Mouse (Mus musculus) CH12.LX (cell line): ENCODE data around the gene Adam1b. TPM values are rescaled to one million over a fixed set of nuclear protein-coding genes. Genes with fewer than 3 reads are reported as not detected.

Experiments used
- DNase-seq: peaks from one replicate; pipeline ENCODE4 v3.0.0-alpha.2; 2013; ENCODE audit errors: extremely low read depth
- H3K27ac ChIP-seq: 2 replicates; pipeline ENCODE4 v1.5.1; 2012; ENCODE audit warnings: low read depth, mild to moderate bottlenecking, control low read depth, moderate library complexity; ENCODE audit not compliant: insufficient read depth
- H3K27me3 ChIP-seq: replicated peaks from 2 replicates; pipeline ENCODE3; 2012; ENCODE audit warnings: inconsistent platforms
- H3K36me3 ChIP-seq, 2 experiments: replicated peaks in 1 of 2; 2 replicates each; pipeline versions ENCODE3 to v1.6.1; 2012; ENCODE audit warnings: inconsistent platforms in 1 of 2, low read length in 1 of 2, mild to moderate bottlenecking in 1 of 2, mixed read lengths in 1 of 2, moderate library complexity in 1 of 2; ENCODE audit not compliant: control insufficient read depth in 1 of 2, insufficient read depth in 1 of 2
- H3K4me1 ChIP-seq, 2 experiments: 2 replicates each; pipeline ENCODE4 v1.6.1; 2012; ENCODE audit warnings: inconsistent platforms in 1 of 2, moderate library complexity in 1 of 2; ENCODE audit not compliant: insufficient read depth in 2 of 2, control insufficient read depth in 1 of 2
- H3K4me2 ChIP-seq: 2 replicates; pipeline ENCODE4 v1.6.1; 2012; ENCODE audit warnings: low read depth, mild to moderate bottlenecking, control low read depth; ENCODE audit not compliant: poor library complexity, insufficient read depth, severe bottlenecking
- H3K4me3 ChIP-seq, 3 experiments: fragments of 150-350 bp in 1 of 3; sonication (generic) in 1 of 3; replicated peaks in 1 of 3; 2 replicates each; pipeline versions ENCODE3 to v1.5.1; 2011 to 2012; ENCODE audit warnings: low read depth in 2 of 3, low read length in 2 of 3, mild to moderate bottlenecking in 2 of 3, moderate library complexity in 2 of 3, control low read depth in 1 of 3, improper control_type of control experiment in 1 of 3, inconsistent platforms in 1 of 3, mixed read lengths in 1 of 3; ENCODE audit not compliant: poor library complexity in 1 of 3
- H3K79me2 ChIP-seq: replicated peaks from 2 replicates; pipeline ENCODE4 v1.6.1; 2012; ENCODE audit warnings: mild to moderate bottlenecking, moderate library complexity; ENCODE audit not compliant: control insufficient read depth, poor library complexity, insufficient read depth, severe bottlenecking; ENCODE audit errors: extremely low read depth
- H3K9ac ChIP-seq: 2 replicates; pipeline ENCODE4 v1.6.1; 2012; ENCODE audit warnings: low read depth, mild to moderate bottlenecking, control low read depth, moderate library complexity; ENCODE audit not compliant: insufficient read depth
- H3K9me3 ChIP-seq: replicated peaks from 2 replicates; pipeline ENCODE3; 2012; ENCODE audit warnings: low read length, inconsistent platforms, mixed read lengths
- BHLHE40 ChIP-seq: IDR thresholded peaks from 2 replicates; pipeline ENCODE4 v1.6.1; 2011; ENCODE audit warnings: mild to moderate bottlenecking, low read depth, low read length, improper control_type of control experiment
- CHD2 ChIP-seq: IDR thresholded peaks from 2 replicates; pipeline ENCODE4 v1.6.1; 2011; ENCODE audit warnings: low read length, improper control_type of control experiment
- ELF1 ChIP-seq: IDR thresholded peaks from 2 replicates; pipeline ENCODE4 v1.6.1; 2014; ENCODE audit warnings: low read depth, mild to moderate bottlenecking, inconsistent platforms, low read length, improper control_type of control experiment
- ETS1 ChIP-seq: conservative IDR thresholded peaks from 2 replicates; pipeline ENCODE4 v1.6.1; 2012; ENCODE audit warnings: low read depth, mild to moderate bottlenecking, inconsistent platforms, low read length, improper control_type of control experiment, moderate library complexity
- HCFC1 ChIP-seq: IDR thresholded peaks from 2 replicates; pipeline ENCODE4 v1.6.1; 2012; ENCODE audit warnings: low read depth, mild to moderate bottlenecking, inconsistent platforms, low read length, improper control_type of control experiment
- JUN ChIP-seq: IDR thresholded peaks from 2 replicates; pipeline ENCODE4 v1.6.1; 2011; ENCODE audit warnings: low read depth, mild to moderate bottlenecking, low read length, improper control_type of control experiment, moderate library complexity; ENCODE audit not compliant: insufficient read depth
- KAT2A ChIP-seq: IDR thresholded peaks from 2 replicates; pipeline ENCODE4 v1.6.1; 2012; ENCODE audit warnings: low read length, improper control_type of control experiment, inconsistent platforms; ENCODE audit not compliant: insufficient replicate concordance
- MAX ChIP-seq: IDR thresholded peaks from 2 replicates; pipeline ENCODE4 v1.6.1; 2011; ENCODE audit warnings: low read length, improper control_type of control experiment
- MAZ ChIP-seq: IDR thresholded peaks from 2 replicates; pipeline ENCODE4 v1.6.1; 2012; ENCODE audit warnings: low read depth, mild to moderate bottlenecking, inconsistent platforms, low read length, improper control_type of control experiment, moderate library complexity
- MEF2A ChIP-seq: IDR thresholded peaks from 2 replicates; pipeline ENCODE4 v1.6.1; 2014; ENCODE audit warnings: low read depth, mild to moderate bottlenecking, inconsistent platforms, low read length, improper control_type of control experiment, borderline replicate concordance
- MXI1 ChIP-seq: IDR thresholded peaks from 2 replicates; pipeline ENCODE4 v1.6.1; 2011; ENCODE audit warnings: mild to moderate bottlenecking, low read depth, low read length, improper control_type of control experiment
- MYC ChIP-seq: IDR thresholded peaks from 2 replicates; pipeline ENCODE4 v1.6.1; 2011; ENCODE audit warnings: low read depth, mild to moderate bottlenecking, improper control_type of control experiment, low read length
- NELFE ChIP-seq: IDR thresholded peaks from 2 replicates; pipeline ENCODE4 v1.6.1; 2011; ENCODE audit warnings: low read depth, low read length, improper control_type of control experiment
- NRF1 ChIP-seq: IDR thresholded peaks from 2 replicates; pipeline ENCODE4 v1.6.1; 2014; ENCODE audit warnings: low read depth, mild to moderate bottlenecking, inconsistent platforms, low read length, improper control_type of control experiment, moderate library complexity
- POLR2A ChIP-seq: IDR thresholded peaks from 2 replicates; pipeline ENCODE4 v1.6.1; 2011; ENCODE audit warnings: low read depth, mild to moderate bottlenecking, improper control_type of control experiment, low read length
- RCOR1 ChIP-seq: conservative IDR thresholded peaks from 2 replicates; pipeline ENCODE4 v1.6.1; 2012; ENCODE audit warnings: low read depth, mild to moderate bottlenecking, inconsistent platforms, low read length, improper control_type of control experiment
- SIN3A ChIP-seq: IDR thresholded peaks from 2 replicates; pipeline ENCODE4 v1.6.1; 2012; ENCODE audit warnings: low read length, improper control_type of control experiment, inconsistent platforms
- TBP ChIP-seq: conservative IDR thresholded peaks from 2 replicates; pipeline ENCODE4 v1.6.1; 2011; ENCODE audit warnings: low read depth, low read length, improper control_type of control experiment
- TCF12 ChIP-seq: IDR thresholded peaks from 2 replicates; pipeline ENCODE4 v1.6.1; 2014; ENCODE audit warnings: low read depth, mild to moderate bottlenecking, inconsistent platforms, low read length, improper control_type of control experiment
- UBTF ChIP-seq: IDR thresholded peaks from 2 replicates; pipeline ENCODE4 v1.6.1; 2012; ENCODE audit warnings: low read depth, mild to moderate bottlenecking, inconsistent platforms, low read length, improper control_type of control experiment, moderate library complexity
- ZC3H11A ChIP-seq: IDR thresholded peaks from 2 replicates; pipeline ENCODE4 v1.6.1; 2012; ENCODE audit warnings: low read depth, mild to moderate bottlenecking, inconsistent platforms, low read length, improper control_type of control experiment
- ZNF384 ChIP-seq: IDR thresholded peaks from 2 replicates; pipeline ENCODE4 v1.6.1; 2012; ENCODE audit warnings: low read depth, low read length, improper control_type of control experiment, inconsistent platforms
- dilution Hi-C: fragments of 300-500 bp; cut with MboI; formaldehyde crosslinking; loops from 2 replicates; pipeline ENCODE4 v1.14.3; 2020; ENCODE audit warnings: low sequenced_read_pairs; ENCODE audit not compliant: extremely low pct_unique_long_range_greater_than_20kb, extremely low pct_ligation_motif_present
- in situ Hi-C: fragments of 300-500 bp; cut with MboI; formaldehyde crosslinking; loops from 3 replicates; pipeline ENCODE4 v1.14.3; 2019; ENCODE audit warnings: low sequenced_read_pairs, low pct_ligation_motif_present, low pct_unique_long_range_greater_than_20kb, mixed read lengths
- polyA plus RNA-seq: library from polyadenylated mRNA; unstranded; fragments of >175 nt; gene quantifications from 2 replicates; pipeline ENCODE4 v1.2.1, GENCODE M21; 2012; ENCODE audit warnings: low read depth; ENCODE audit not compliant: insufficient read length
- total RNA-seq, 2 experiments: library from RNA; depleted of rRNA; stranded (reverse); fragments of 300-350 nt in 1 of 2; fragments of >200 nt in 1 of 2; gene quantifications; 2 replicates each; pipeline ENCODE4 v1.2.3; 2012 to 2014

Gene Adam1b
- total and polyA plus RNA-seq, 3 experiments = 0.04 TPM; not detected in 2

- TF ChIP-seq NRF1 (peak; percentile 95), CHD2 (peak; percentile 98), MXI1 (peak; percentile 61; the same call in 1 of the 2 replicates), SIN3A (peak; percentile 96), MYC (peak; percentile 52; the same call in 1 of the 2 replicates), POLR2A (peak; percentile 90), RCOR1 (no peak), ETS1 (no peak), ELF1 (peak; percentile 64), NELFE (peak; percentile 93), JUN (no peak), TBP (0 out of 2 replicates have a peak, but pooled peaks have one; percentile 49), ZC3H11A (no peak), MAZ (peak; percentile 40; the same call in 1 of the 2 replicates), HCFC1 (peak; percentile 63), MAX (peak; percentile 76; the same call in 1 of the 2 replicates), BHLHE40 (no peak), KAT2A (0 out of 2 replicates have a peak, but pooled peaks have one; percentile 36), UBTF (peak; percentile 86; the same call in 1 of the 2 replicates), TCF12 (peak; percentile 77), ZNF384 (no peak), MEF2A (no peak)
- Histone ChIP-seq H3K4me3 (peak within 1 kb of the TSS; percentile 69 to 98 (median 89)), H3K27ac (peak within 1 kb of the TSS; percentile 87), H3K4me2 (peak within 1 kb of the TSS; percentile 61), H3K79me2 (peaks cover 25% of the 10 kb centered on the region), H3K9me3 (peaks cover 2% of the 10 kb centered on the region), H3K4me1 (peaks cover 9 to 58% of the 10 kb centered on the region in 2 experiments), H3K36me3 (peaks cover 21 to 37% of the 10 kb centered on the region in 2 experiments), H3K27me3 (no peaks in the 10 kb centered on the region), H3K9ac (peak within 1 kb of the TSS; percentile 98)
- dilution Hi-C loops = no loop called here
- in situ Hi-C loops = no loop called here
- DNase-seq = peak; percentile 91
Measured at GRCm38 (mm10) chr5:121452026-121452869, 51.0 kb downstream of the Adam1b start, which contains the start of gene Erp29. Gene Erp29 (minus strand): TSS chr5:121452506.
